Mouse (Mus musculus): Measurements from ENCODE around the gene Rgs13. TPM values are rescaled to one million over a fixed set of nuclear protein-coding genes. Genes with fewer than 3 reads are reported as not detected.

Rgs13 gene
- polyA plus RNA-seq, 1 experiment from 2014 or later, result not detected

GRCm38 (mm10) chr1:144179559-144179958 is 2.4 kb upstream of the Rgs13 start:
- no peak overlapping the region for H3K4me2 ChIP-seq
- H3K4me1 ChIP-seq, result no peaks in the 10 kb centered on the region
- no peaks in the 10 kb centered on the region for H3K9me3 ChIP-seq (replicated peaks)
- no peak for ATAC-seq (replicated peaks; ENCODE audit: low FRiP score)
- no peaks in the 10 kb centered on the region for H3K36me3 ChIP-seq
- H3K9ac ChIP-seq, result no peak overlapping the region
- 93% methylated on average over 4 of the region's 4 CpGs for WGBS
- H3K4me3 ChIP-seq (replicated peaks), result no peak overlapping the region
- no peaks in the 10 kb centered on the region for H3K27me3 ChIP-seq
- H3K27ac ChIP-seq, result no peak overlapping the region

DNA sequence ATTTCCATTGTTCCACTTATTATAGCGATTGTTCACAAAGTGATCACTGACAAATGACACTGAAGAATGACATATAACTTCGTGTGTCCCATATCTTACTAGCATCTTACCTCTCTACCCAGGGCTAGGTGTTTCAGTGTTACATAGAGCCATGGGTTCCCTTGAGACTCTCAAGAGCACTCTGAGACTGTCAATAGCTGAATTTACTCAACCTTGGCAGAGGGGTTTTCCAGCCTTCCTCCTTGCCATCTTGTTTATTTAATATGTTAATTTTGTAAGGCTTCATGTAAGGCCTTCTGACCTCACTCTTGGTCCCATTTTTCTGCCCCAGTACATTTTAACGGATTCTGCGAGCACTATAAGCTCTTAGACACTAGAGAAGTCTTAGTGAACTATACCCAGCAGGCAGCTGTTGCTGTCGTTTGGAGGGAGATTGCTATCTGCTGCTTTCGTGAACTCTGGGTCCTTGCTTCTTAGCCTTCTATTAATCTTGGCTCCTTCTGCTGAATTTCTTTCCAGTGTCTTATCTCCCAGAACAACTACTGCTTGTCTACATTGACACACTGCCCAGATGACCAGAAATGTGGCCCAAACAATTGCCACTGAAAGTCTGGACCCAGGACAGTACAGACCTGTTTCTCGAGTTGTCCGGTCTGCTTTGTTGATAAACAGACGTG is 1.2 kb upstream of the Rgs13 start:
- no peak overlapping the region for H3K4me3 ChIP-seq (replicated peaks)
- H3K4me2 ChIP-seq, result no peak overlapping the region
- no peaks in the 10 kb centered on the region for H3K9me3 ChIP-seq (replicated peaks)
- ATAC-seq (replicated peaks; ENCODE audit: low FRiP score), result no peak
- H3K27ac ChIP-seq, result no peak overlapping the region
- H3K9ac ChIP-seq, result no peak overlapping the region
- H3K27me3 ChIP-seq, result no peaks in the 10 kb centered on the region
- no peaks in the 10 kb centered on the region for H3K36me3 ChIP-seq
- no peaks in the 10 kb centered on the region for H3K4me1 ChIP-seq
- 72% methylated on average over 9 of the region's 9 CpGs for WGBS

DNA sequence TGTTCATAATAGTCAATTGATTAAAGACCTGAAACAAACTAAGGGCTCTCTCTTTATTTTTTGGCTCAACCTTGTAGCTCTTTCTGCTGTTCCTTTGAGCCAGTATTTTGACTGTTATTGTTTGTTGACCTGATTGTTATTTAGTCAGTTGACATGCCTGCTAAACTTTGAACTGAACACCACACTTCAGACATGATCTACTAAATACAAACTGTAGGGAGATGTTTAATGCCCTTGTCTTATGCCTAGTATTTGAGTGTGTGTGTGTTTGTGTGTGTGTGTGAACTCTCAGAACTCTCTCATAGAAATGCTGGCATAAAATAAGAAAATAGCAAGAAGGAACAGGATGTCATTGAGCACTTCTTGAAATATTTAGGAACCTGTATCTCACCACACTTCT is 448 bp upstream of the Rgs13 start:
- Histone ChIP-seq H3K4me2 (no peak overlapping the region), H3K9me3 (replicated peaks) (no peaks in the 10 kb centered on the region), H3K9ac (no peak overlapping the region), H3K4me1 (no peaks in the 10 kb centered on the region), H3K36me3 (no peaks in the 10 kb centered on the region), H3K27ac (no peak overlapping the region), H3K27me3 (no peaks in the 10 kb centered on the region), H3K4me3 (replicated peaks) (no peak overlapping the region)
- no peak for ATAC-seq (replicated peaks; ENCODE audit: low FRiP score)

DNA sequence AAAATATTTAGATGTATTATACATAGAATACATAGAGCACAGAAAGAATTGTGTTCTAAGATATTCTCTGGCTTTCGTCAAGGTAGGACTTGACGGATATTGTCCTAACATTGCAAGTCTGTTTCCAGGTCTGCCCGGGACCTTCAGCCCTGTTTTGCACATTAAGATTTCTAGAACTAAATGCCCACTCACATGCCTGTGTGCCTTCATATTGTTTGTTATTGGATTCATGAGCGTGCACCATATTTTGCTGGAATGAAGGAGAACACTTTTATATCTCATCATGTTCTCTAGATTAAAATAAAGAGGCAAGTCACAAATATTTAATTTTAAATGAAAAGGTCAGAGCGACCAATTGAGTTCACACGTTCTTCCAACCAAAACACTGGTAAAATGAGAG is 2.4 kb downstream of the Rgs13 start:
- Histone ChIP-seq H3K4me1 (no peaks in the 10 kb centered on the region), H3K27me3 (no peaks in the 10 kb centered on the region), H3K36me3 (no peaks in the 10 kb centered on the region), H3K9ac (no peak overlapping the region), H3K4me3 (replicated peaks) (no peak overlapping the region), H3K27ac (no peak overlapping the region), H3K9me3 (replicated peaks) (no peaks in the 10 kb centered on the region), H3K4me2 (no peak overlapping the region)
- no peak for ATAC-seq (replicated peaks; ENCODE audit: low FRiP score)
- WGBS, result 94% methylated on average over 6 of the region's 6 CpGs

- no peaks in the 10 kb centered on the region for H3K9me3 ChIP-seq (replicated peaks)
- H3K4me3 ChIP-seq (replicated peaks), result no peak overlapping the region
- no peak overlapping the region for H3K27ac ChIP-seq
- H3K9ac ChIP-seq, result no peak overlapping the region
- H3K4me1 ChIP-seq, result no peaks in the 10 kb centered on the region
- H3K36me3 ChIP-seq, result no peaks in the 10 kb centered on the region
- H3K4me2 ChIP-seq, result no peak overlapping the region
- no peak for ATAC-seq (replicated peaks; ENCODE audit: low FRiP score)
- H3K27me3 ChIP-seq, result no peaks in the 10 kb centered on the region
- 71% methylated on average over 2 of the region's 2 CpGs for WGBS
Measured at GRCm38 (mm10) chr1:144173568-144174036, 3.6 kb downstream of the Rgs13 start.

GRCm38 (mm10) chr1:144168921-144169320 is 8.3 kb downstream of the Rgs13 start:
- H3K4me2 ChIP-seq, result no peak overlapping the region
- H3K9me3 ChIP-seq (replicated peaks), result no peaks in the 10 kb centered on the region
- no peak overlapping the region for H3K4me3 ChIP-seq (replicated peaks)
- no peak for ATAC-seq (replicated peaks; ENCODE audit: low FRiP score)
- WGBS, result 83% methylated on average over 4 of the region's 4 CpGs
- no peaks in the 10 kb centered on the region for H3K27me3 ChIP-seq
- no peaks in the 10 kb centered on the region for H3K36me3 ChIP-seq
- H3K27ac ChIP-seq, result no peak overlapping the region
- H3K4me1 ChIP-seq, result no peaks in the 10 kb centered on the region
- H3K9ac ChIP-seq, result no peak overlapping the region

GRCm38 (mm10) chr1:144167761-144168160 is 9.4 kb downstream of the Rgs13 start:
- no peak for ATAC-seq (replicated peaks; ENCODE audit: low FRiP score)
- 79% methylated on average over 1 of the region's 1 CpGs for WGBS

GRCm38 (mm10) chr1:144166897-144167296 is 10.3 kb downstream of the Rgs13 start:
- H3K9me3 ChIP-seq (replicated peaks), result no peaks in the 10 kb centered on the region
- H3K27me3 ChIP-seq, result no peaks in the 10 kb centered on the region
- H3K27ac ChIP-seq, result no peak overlapping the region
- ATAC-seq (replicated peaks; ENCODE audit: low FRiP score), result no peak
- no peaks in the 10 kb centered on the region for H3K4me1 ChIP-seq
- H3K9ac ChIP-seq, result no peak overlapping the region
- H3K4me2 ChIP-seq, result no peak overlapping the region
- no peaks in the 10 kb centered on the region for H3K36me3 ChIP-seq
- no peak overlapping the region for H3K4me3 ChIP-seq (replicated peaks)
- 81% methylated on average over 5 of the region's 5 CpGs for WGBS

More at GRCm38 (mm10) chr1:144167761-144168160, 9.4 kb downstream of the Rgs13 start:
- H3K4me1 ChIP-seq, result no peaks in the 10 kb centered on the region
- H3K27ac ChIP-seq, result no peak overlapping the region
- H3K27me3 ChIP-seq, result no peaks in the 10 kb centered on the region
- no peak overlapping the region for H3K4me3 ChIP-seq (replicated peaks)
- H3K36me3 ChIP-seq, result no peaks in the 10 kb centered on the region
- H3K9me3 ChIP-seq (replicated peaks), result no peaks in the 10 kb centered on the region
- H3K4me2 ChIP-seq, result no peak overlapping the region
- no peak overlapping the region for H3K9ac ChIP-seq

DNA sequence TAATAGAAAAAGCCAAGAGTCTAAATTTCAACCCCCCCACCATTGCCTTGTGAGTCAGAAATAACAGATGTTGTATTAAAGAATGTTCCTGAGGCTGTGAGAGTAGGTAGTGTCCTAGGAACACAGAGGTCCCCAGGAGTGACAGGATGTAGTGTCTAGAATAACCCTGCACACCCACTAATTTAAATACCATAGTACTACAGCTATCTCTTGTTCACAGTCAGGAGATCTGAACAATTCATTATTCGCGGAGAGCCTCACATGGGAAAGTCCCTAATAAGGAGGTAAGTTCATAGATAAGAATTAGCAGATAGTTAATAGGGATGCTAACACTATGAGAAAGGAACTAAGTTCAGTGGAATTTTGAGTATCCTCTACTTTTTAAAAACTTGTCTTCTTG is 10.9 kb downstream of the Rgs13 start:
- no peaks in the 10 kb centered on the region for H3K27me3 ChIP-seq
- no peak for ATAC-seq (replicated peaks; ENCODE audit: low FRiP score)
- no peak overlapping the region for H3K4me3 ChIP-seq (replicated peaks)
- 85% methylated on average over 2 of the region's 2 CpGs for WGBS
- H3K27ac ChIP-seq, result no peak overlapping the region
- no peaks in the 10 kb centered on the region for H3K36me3 ChIP-seq
- H3K9ac ChIP-seq, result no peak overlapping the region
- no peak overlapping the region for H3K4me2 ChIP-seq
- no peaks in the 10 kb centered on the region for H3K9me3 ChIP-seq (replicated peaks)
- H3K4me1 ChIP-seq, result no peaks in the 10 kb centered on the region

DNA sequence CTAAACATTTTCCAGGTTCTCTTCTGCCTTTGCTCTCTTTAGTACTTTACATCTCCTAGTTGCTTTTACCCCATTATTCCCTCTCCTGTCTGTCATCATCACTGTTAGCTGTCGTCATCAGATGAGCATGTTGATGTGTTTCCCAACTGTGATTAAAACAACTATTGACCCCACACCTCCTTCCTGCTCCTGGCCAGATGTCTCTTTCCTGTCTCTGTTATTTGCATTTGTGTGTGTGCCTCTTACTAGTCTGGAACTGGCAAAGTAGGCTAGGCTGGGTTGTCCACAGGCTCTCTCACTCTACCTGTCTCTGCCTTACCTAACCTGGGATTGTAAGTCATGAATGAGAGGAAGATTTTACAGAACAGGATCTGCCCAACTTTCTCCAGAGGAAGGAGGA is 24.6 kb downstream of the Rgs13 start:
- Histone ChIP-seq H3K27ac (no peak overlapping the region), H3K9ac (no peak overlapping the region), H3K9me3 (replicated peaks) (no peaks in the 10 kb centered on the region), H3K4me2 (no peak overlapping the region), H3K36me3 (no peaks in the 10 kb centered on the region), H3K27me3 (no peaks in the 10 kb centered on the region), H3K4me1 (no peaks in the 10 kb centered on the region), H3K4me3 (replicated peaks) (no peak overlapping the region)
- ATAC-seq (replicated peaks; ENCODE audit: low FRiP score), result no peak
- 58% methylated on average over 1 of the region's 1 CpGs for WGBS

- no peak overlapping the region for H3K27ac ChIP-seq
- no peak for ATAC-seq (replicated peaks; ENCODE audit: low FRiP score)
- no peak overlapping the region for H3K4me3 ChIP-seq (replicated peaks)
- no peaks in the 10 kb centered on the region for H3K9me3 ChIP-seq (replicated peaks)
- WGBS, result 88% methylated on average over 1 of the region's 1 CpGs
- H3K27me3 ChIP-seq, result no peaks in the 10 kb centered on the region
- no peaks in the 10 kb centered on the region for H3K36me3 ChIP-seq
- H3K9ac ChIP-seq, result no peak overlapping the region
- no peak overlapping the region for H3K4me2 ChIP-seq
- H3K4me1 ChIP-seq, result no peaks in the 10 kb centered on the region
Measured at GRCm38 (mm10) chr1:144152184-144152525, 25.0 kb downstream of the Rgs13 start.

DNA sequence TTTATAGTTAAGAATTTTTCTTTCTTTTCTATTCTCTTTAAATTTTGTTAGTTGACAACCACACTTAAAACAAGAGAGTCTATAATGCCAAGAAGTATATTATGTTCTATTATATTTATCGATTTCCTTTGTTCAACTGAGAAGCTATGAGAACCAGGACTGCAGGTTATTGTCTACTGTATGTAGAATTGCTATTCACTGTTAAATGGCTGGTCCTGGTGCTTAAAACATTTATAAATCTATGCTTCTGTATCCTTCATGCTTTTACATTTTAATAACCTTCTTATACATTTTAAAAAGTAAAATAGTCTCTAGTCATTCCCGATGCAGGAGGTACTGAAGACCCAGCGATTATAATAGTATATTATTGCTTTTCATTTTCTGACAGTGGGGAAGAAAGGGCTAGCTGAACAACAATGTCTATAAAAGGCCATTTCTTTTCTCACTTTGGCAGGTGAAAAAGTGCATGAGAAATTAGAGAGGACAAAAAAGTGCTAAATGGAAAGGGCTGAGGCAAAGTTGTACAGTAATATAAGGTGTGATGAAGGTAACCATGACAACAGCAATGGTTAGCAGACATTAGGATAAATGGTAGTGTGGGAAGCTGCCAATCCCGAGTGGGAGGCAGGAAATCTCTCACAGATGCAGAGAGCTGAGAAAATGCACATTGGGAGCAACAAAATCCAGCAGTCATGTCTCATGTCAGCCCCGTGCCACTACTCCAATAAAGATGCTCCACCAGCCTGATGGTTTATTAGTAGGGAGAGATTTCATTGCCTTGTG is 25.6 kb downstream of the Rgs13 start:
- Histone ChIP-seq H3K9ac (no peak overlapping the region), H3K27ac (no peak overlapping the region), H3K27me3 (no peaks in the 10 kb centered on the region), H3K4me1 (no peaks in the 10 kb centered on the region), H3K4me3 (replicated peaks) (no peak overlapping the region), H3K9me3 (replicated peaks) (no peaks in the 10 kb centered on the region), H3K4me2 (no peak overlapping the region), H3K36me3 (no peaks in the 10 kb centered on the region)
- WGBS, result 78% methylated on average over 5 of the region's 5 CpGs
- no peak for ATAC-seq (replicated peaks; ENCODE audit: low FRiP score)
